Mouse (Mus musculus) limb, embryonic 14.5 days (tissue): ENCODE data around the gene B4galt2. TPM values are rescaled to one million over a fixed set of nuclear protein-coding genes. Genes with fewer than 3 reads are reported as not detected.

ENCODE experiments used
- ATAC-seq: fragments of 200-750 bp; cut with Nextera tagmentation; 2 replicates; pipeline ENCODE4 v1.8.0; 2017; ENCODE audit warnings: low read depth, moderate number of reproducible peaks, moderate TSS enrichment; ENCODE audit not compliant: low FRiP score
- DNase-seq: peaks from one replicate; pipeline ENCODE4 v3.0.0-alpha.2; 2015; ENCODE audit warnings: low spot score
- H3K27ac ChIP-seq: fragments of 300-500 bp; sonication (generic); replicated peaks from 2 replicates; pipeline ENCODE4 v1.5.1; 2014; ENCODE audit warnings: low read depth, mild to moderate bottlenecking, low read length, moderate library complexity, mixed read lengths
- H3K27me3 ChIP-seq: fragments of 300-500 bp; sonication (generic); 2 replicates; pipeline ENCODE4 v1.6.1; 2014; ENCODE audit warnings: low read length, mixed read lengths; ENCODE audit not compliant: control insufficient read depth, insufficient read depth
- H3K36me3 ChIP-seq: fragments of 300-500 bp; sonication (generic); 2 replicates; pipeline ENCODE4 v1.6.1; 2014; ENCODE audit warnings: mild to moderate bottlenecking, low read length, moderate library complexity, mixed read lengths; ENCODE audit not compliant: control insufficient read depth, insufficient read depth
- H3K4me1 ChIP-seq: fragments of 300-500 bp; sonication (generic); 2 replicates; pipeline ENCODE4 v1.6.1; 2014; ENCODE audit warnings: antibody characterized with exemption, low read length, mixed read lengths; ENCODE audit not compliant: control insufficient read depth, insufficient read depth
- H3K4me2 ChIP-seq: fragments of 300-500 bp; sonication (generic); replicated peaks from 2 replicates; pipeline ENCODE4 v1.6.1; 2014; ENCODE audit warnings: low read depth, mild to moderate bottlenecking, low read length, moderate library complexity; ENCODE audit not compliant: severe bottlenecking
- H3K4me3 ChIP-seq: fragments of 300-500 bp; sonication (generic); replicated peaks from 2 replicates; pipeline ENCODE4 v1.5.1; 2014; ENCODE audit warnings: low read length
- H3K9ac ChIP-seq: fragments of 300-500 bp; sonication (generic); 2 replicates; pipeline ENCODE4 v1.6.1; 2014; ENCODE audit warnings: mild to moderate bottlenecking, low read depth, low read length, moderate library complexity; ENCODE audit not compliant: severe bottlenecking
- H3K9me3 ChIP-seq: fragments of 300-500 bp; sonication (generic); 2 replicates; pipeline ENCODE4 v1.6.1; 2016; ENCODE audit warnings: low read length; ENCODE audit not compliant: control insufficient read depth
- POLR2A ChIP-seq: fragments of 200-500 bp; IDR thresholded peaks from 2 replicates; pipeline ENCODE4 v1.8.0; 2012; ENCODE audit warnings: inconsistent platforms, mild to moderate bottlenecking, moderate library complexity, borderline replicate concordance; ENCODE audit not compliant: insufficient read depth, insufficient read length; ENCODE audit errors: extremely low read depth
- WGBS: fragments of 180-500 bp; shearing (Covaris S2); extraction: QIAGEN DNeasy Blood & Tissue Kit; methylation state at CpG from one replicate; pipeline ENCODE4 v1.1.7; 2014; 5-methylcytosine and 5-hydroxymethylcytosine counted together
- polyA plus RNA-seq, 2 experiments: library from polyadenylated mRNA; depleted of rRNA in 1 of 2; stranded (reverse) in 1 of 2; unstranded in 1 of 2; fragments of >200 nt; fragmentation: Nextera tagmentation in 1 of 2; extraction: Ambion mirVana in 1 of 2; gene quantifications; 2 replicates each; pipeline versions ENCODE4 v1.2.1 to v1.2.3; 2012 to 2014

B4galt2 gene
- polyA plus RNA-seq, 2 experiments, result 43.4 to 95.4 TPM

- H3K4me3 ChIP-seq, result peak overlapping the region; percentile 94
- H3K9me3 ChIP-seq, result no peaks in the 10 kb centered on the region
- H3K4me2 ChIP-seq, result peak overlapping the region; percentile 93
- peaks cover 33% of the 10 kb centered on the region for H3K36me3 ChIP-seq
- 3% methylated on average over 24 of the region's 24 CpGs for WGBS
- TF ChIP-seq POLR2A, result no peak
- H3K4me1 ChIP-seq, result peaks cover 20% of the 10 kb centered on the region
- H3K27ac ChIP-seq, result no peak overlapping the region
- H3K27me3 ChIP-seq, result no peaks in the 10 kb centered on the region
- DNase-seq, result no peak
- peak overlapping the region; percentile 67 for H3K9ac ChIP-seq
- ATAC-seq, result no peak
These were observed 3.4 kb upstream of the B4galt2 start for GRCm38 (mm10) chr4:117886644-117887043.

- Histone ChIP-seq H3K4me1 (peaks cover 17% of the 10 kb centered on the region), H3K4me3 (peak overlapping the region; percentile 94), H3K4me2 (peak overlapping the region; percentile 93), H3K36me3 (peaks cover 37% of the 10 kb centered on the region), H3K9ac (peak overlapping the region; percentile 67; the same call in 1 of the 2 replicates), H3K27me3 (no peaks in the 10 kb centered on the region), H3K27ac (no peak overlapping the region), H3K9me3 (no peaks in the 10 kb centered on the region)
- ATAC-seq (no peak), DNase-seq (no peak)
- TF ChIP-seq POLR2A, result no peak
- 80% methylated on average over 9 of the region's 9 CpGs for WGBS
These were observed 2.7 kb upstream of the B4galt2 start for GRCm38 (mm10) chr4:117885994-117886393.

- Histone ChIP-seq H3K27ac (no peak overlapping the region), H3K4me1 (peaks cover 14% of the 10 kb centered on the region), H3K36me3 (peaks cover 42% of the 10 kb centered on the region), H3K9ac (no peak overlapping the region), H3K4me2 (no peak overlapping the region), H3K4me3 (no peak overlapping the region), H3K27me3 (no peaks in the 10 kb centered on the region), H3K9me3 (no peaks in the 10 kb centered on the region)
- DNase-seq (no peak), ATAC-seq (no peak)
- 93% methylated on average over 10 of the region's 10 CpGs for WGBS
- no peak for TF ChIP-seq POLR2A
These were observed 1.8 kb upstream of the B4galt2 start for GRCm38 (mm10) chr4:117885093-117885492.

GRCm38 (mm10) chr4:117884146-117884545, 859 bp upstream of the B4galt2 start:
- Histone ChIP-seq H3K4me2 (peak overlapping the region; percentile 83), H3K27ac (no peak overlapping the region), H3K4me1 (peaks cover 14% of the 10 kb centered on the region), H3K36me3 (peaks cover 44% of the 10 kb centered on the region), H3K9me3 (no peaks in the 10 kb centered on the region), H3K4me3 (peak overlapping the region; percentile 79), H3K9ac (0 out of 2 replicates have a peak overlapping the region, but pooled peaks have one; percentile 9), H3K27me3 (no peaks in the 10 kb centered on the region)
- no peak for DNase-seq
- TF ChIP-seq POLR2A, result no peak
- ATAC-seq, result no peak
- WGBS, result 92% methylated on average over 1 of the region's 1 CpGs

GRCm38 (mm10) chr4:117878703-117879102, 4.6 kb downstream of the B4galt2 start:
- WGBS, result 75% methylated on average over 5 of the region's 5 CpGs
- ATAC-seq (no peak), DNase-seq (no peak)
- H3K4me2 ChIP-seq, result no peak overlapping the region
- no peak overlapping the region for H3K27ac ChIP-seq
- peaks cover 8% of the 10 kb centered on the region; the same call in 1 of the 2 replicates for H3K4me1 ChIP-seq
- no peak overlapping the region for H3K9ac ChIP-seq
- peaks cover 55% of the 10 kb centered on the region for H3K36me3 ChIP-seq
- H3K9me3 ChIP-seq, result no peaks in the 10 kb centered on the region
- H3K4me3 ChIP-seq, result no peak overlapping the region
- no peak for TF ChIP-seq POLR2A
- no peaks in the 10 kb centered on the region for H3K27me3 ChIP-seq

- no peaks in the 10 kb centered on the region for H3K9me3 ChIP-seq
- H3K9ac ChIP-seq, result no peak overlapping the region
- DNase-seq (no peak), ATAC-seq (no peak)
- peaks cover 8% of the 10 kb centered on the region; the same call in 1 of the 2 replicates for H3K4me1 ChIP-seq
- H3K36me3 ChIP-seq, result peaks cover 59% of the 10 kb centered on the region
- no peak for TF ChIP-seq POLR2A
- no peak overlapping the region for H3K4me3 ChIP-seq
- WGBS, result 53% methylated on average over 10 of the region's 10 CpGs
- no peaks in the 10 kb centered on the region for H3K27me3 ChIP-seq
- H3K27ac ChIP-seq, result no peak overlapping the region
- no peak overlapping the region for H3K4me2 ChIP-seq
These were observed 5.0 kb downstream of the B4galt2 start for GRCm38 (mm10) chr4:117878301-117878700.
